Mouse (Mus musculus) limb, embryonic 15.5 days (tissue): ENCODE measurements around the gene Lmod2. TPM values are rescaled to one million over a fixed set of nuclear protein-coding genes. Genes with fewer than 3 reads are reported as not detected.

Source experiments
- ATAC-seq: fragments of 200-750 bp; cut with Nextera tagmentation; 2 replicates; pipeline ENCODE4 v1.8.0; 2017; ENCODE audit warnings: low read depth, moderate TSS enrichment; ENCODE audit not compliant: insufficient number of reproducible peaks, low FRiP score, low TSS enrichment
- H3K27ac ChIP-seq: fragments of 300-500 bp; sonication (generic); 2 replicates; pipeline ENCODE4 v1.5.1; 2015; ENCODE audit warnings: moderate library complexity, mild to moderate bottlenecking, inconsistent platforms
- H3K27me3 ChIP-seq: fragments of 300-500 bp; sonication (generic); 2 replicates; pipeline ENCODE4 v1.6.1; 2015; ENCODE audit warnings: inconsistent platforms
- H3K36me3 ChIP-seq: fragments of 300-500 bp; sonication (generic); 2 replicates; pipeline ENCODE4 v1.6.1; 2015; ENCODE audit warnings: inconsistent platforms
- H3K4me1 ChIP-seq: fragments of 300-500 bp; sonication (generic); 2 replicates; pipeline ENCODE4 v1.6.1; 2015; ENCODE audit warnings: inconsistent platforms
- H3K4me2 ChIP-seq: fragments of 300-500 bp; sonication (generic); 2 replicates; pipeline ENCODE4 v1.6.1; 2015; ENCODE audit warnings: mild to moderate bottlenecking, inconsistent platforms
- H3K4me3 ChIP-seq: fragments of 300-500 bp; sonication (generic); 2 replicates; pipeline ENCODE4 v1.5.1; 2015; ENCODE audit warnings: mild to moderate bottlenecking, inconsistent platforms
- H3K9ac ChIP-seq: fragments of 300-500 bp; sonication (generic); 2 replicates; pipeline ENCODE4 v1.6.1; 2015; ENCODE audit warnings: inconsistent platforms
- H3K9me3 ChIP-seq: fragments of 300-500 bp; sonication (generic); 2 replicates; pipeline ENCODE4 v1.6.1; 2016; ENCODE audit warnings: inconsistent platforms
- whole genome bisulfite sequencing: fragments of 180-500 bp; shearing (Covaris S2); methylation state at CpG from one replicate; pipeline ENCODE4 v1.1.7; 2015; 5-methylcytosine and 5-hydroxymethylcytosine counted together
- polyA plus RNA-seq: library from polyadenylated mRNA; unstranded; fragments of >200 nt; fragmentation: Nextera tagmentation; extraction: Ambion mirVana; gene quantifications from 2 replicates; pipeline ENCODE4 v1.2.1, GENCODE M21; 2015

Lmod2 gene
- polyA plus RNA-seq, 1 experiment from 2014 or later: 2.3 TPM

DNA sequence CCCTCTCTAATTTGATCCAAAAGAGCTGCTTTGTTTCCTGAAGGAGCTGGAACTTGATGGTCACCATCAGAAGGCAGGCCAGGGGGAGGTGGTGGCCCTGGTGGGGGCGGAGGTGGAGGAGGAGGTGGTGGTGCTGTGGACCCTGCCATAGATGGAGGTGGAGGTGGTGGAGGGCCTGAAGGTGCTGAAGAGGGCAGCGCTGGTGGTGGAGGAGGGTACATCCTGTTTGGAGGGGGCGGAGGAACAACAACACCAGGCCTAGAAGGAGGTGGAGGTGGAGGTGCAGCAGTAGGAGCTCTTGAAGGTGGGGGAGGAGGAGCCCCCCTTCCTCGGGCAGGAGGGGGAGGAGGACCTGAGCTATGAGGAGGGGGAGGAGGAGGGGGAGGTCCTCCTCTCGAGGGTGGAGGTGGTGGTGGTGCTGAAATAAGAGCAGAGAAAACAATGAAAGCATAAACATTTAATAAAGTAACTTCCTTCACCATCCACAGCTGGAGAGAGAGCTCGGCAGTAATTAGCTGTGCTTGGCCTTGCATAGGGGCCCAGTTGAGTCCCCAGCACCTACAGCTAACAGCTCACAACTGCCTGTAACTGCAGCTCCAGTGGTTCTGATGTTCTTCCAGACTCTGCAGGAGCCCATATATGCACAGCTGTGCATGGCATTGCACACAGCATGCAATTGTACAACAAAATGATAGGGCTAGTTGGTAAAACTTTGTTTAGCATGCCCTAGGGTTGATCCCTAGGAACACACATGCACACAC is 21.9 kb downstream of the Lmod2 start:
- H3K4me1 ChIP-seq: no peaks in the 10 kb centered on the region
- no peak overlapping the region for H3K4me2 ChIP-seq
- H3K36me3 ChIP-seq: peaks cover 49% of the 10 kb centered on the region
- no peak overlapping the region for H3K9ac ChIP-seq
- no peak overlapping the region for H3K27ac ChIP-seq
- H3K9me3 ChIP-seq: no peaks in the 10 kb centered on the region
- WGBS: 47% methylated on average over 6 of the region's 6 CpGs
- no peak overlapping the region for H3K4me3 ChIP-seq
- no peaks in the 10 kb centered on the region for H3K27me3 ChIP-seq
- no peak for ATAC-seq

DNA sequence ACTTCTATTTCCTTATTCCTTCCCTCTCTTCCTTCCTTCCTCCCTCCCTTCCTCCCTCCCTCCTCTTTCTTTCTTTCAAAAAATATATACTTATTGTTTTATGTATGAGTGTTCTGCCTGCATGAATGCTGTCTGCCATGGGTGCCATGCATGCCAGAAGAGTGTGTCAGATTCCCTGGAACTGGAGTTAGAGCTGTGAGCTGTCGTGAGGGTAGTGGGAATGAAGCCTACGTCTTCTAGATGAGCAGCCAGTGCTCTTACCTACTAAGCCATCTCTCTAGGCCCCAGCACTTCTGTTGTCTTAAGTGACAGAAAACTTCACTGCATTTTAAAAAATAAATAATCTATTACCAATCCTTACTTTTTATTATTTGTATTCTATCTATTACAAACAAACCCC is 23.4 kb downstream of the Lmod2 start:
- no peaks in the 10 kb centered on the region for H3K27me3 ChIP-seq

DNA sequence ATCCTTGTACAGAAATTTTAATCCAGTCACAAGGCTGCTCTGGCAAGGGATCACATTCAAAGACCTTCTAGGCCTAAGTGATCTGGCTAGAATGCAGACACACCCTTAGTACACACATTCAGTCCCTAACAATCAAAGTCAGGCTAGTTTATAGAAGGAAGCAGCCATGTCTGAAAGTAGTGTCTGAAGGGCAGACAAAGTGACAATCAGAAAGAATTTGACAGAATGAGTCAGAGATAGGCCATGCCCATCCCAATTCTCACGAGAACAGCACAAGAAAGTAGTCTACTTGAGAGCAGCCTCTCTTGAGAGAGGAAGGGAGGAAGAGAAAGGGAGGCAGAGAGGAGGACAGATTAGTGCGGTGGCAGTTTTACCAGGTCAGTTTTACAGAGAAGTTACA is 24.5 kb downstream of the Lmod2 start:
- 83% methylated on average over 2 of the region's 2 CpGs for WGBS
- Histone ChIP-seq H3K9me3 (no peaks in the 10 kb centered on the region), H3K9ac (no peak overlapping the region), H3K4me3 (no peak overlapping the region), H3K27ac (no peak overlapping the region), H3K36me3 (peaks cover 40% of the 10 kb centered on the region), H3K27me3 (no peaks in the 10 kb centered on the region), H3K4me2 (no peak overlapping the region), H3K4me1 (no peaks in the 10 kb centered on the region)
- ATAC-seq: no peak

More for the DNA sequence above, 23.4 kb downstream of the Lmod2 start:
- Histone ChIP-seq H3K9me3 (no peaks in the 10 kb centered on the region), H3K36me3 (peaks cover 44% of the 10 kb centered on the region), H3K4me3 (no peak overlapping the region), H3K4me2 (no peak overlapping the region), H3K27ac (no peak overlapping the region), H3K4me1 (no peaks in the 10 kb centered on the region), H3K9ac (no peak overlapping the region)
- WGBS: 87% methylated on average over 2 of the region's 2 CpGs
- no peak for ATAC-seq

DNA sequence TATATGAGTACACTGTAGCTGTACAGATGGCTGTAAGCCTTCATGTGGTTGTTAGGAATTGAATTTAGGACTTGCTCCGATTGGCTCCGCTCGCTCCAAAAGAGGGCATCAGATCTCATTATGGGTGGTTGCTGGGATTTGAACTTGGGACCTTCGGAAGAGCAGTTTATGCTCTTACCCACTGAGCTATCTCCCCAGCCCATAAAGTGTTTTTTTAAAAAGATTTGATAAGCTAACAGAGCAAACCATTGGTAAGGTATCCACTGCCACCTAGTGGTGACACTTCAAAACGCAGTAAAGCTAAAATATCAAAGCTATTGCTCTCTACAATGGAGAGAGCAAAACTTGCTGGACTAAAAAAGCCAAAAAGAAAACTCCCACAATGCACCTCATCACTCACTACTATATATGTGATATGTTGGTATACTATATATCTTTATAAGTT is 30.0 kb downstream of the Lmod2 start:
- no peak overlapping the region for H3K4me2 ChIP-seq
- H3K9ac ChIP-seq: no peak overlapping the region
- no peaks in the 10 kb centered on the region for H3K9me3 ChIP-seq
- H3K4me3 ChIP-seq: no peak overlapping the region
- no peaks in the 10 kb centered on the region for H3K4me1 ChIP-seq
- H3K27me3 ChIP-seq: no peaks in the 10 kb centered on the region
- ATAC-seq: no peak
- WGBS: 70% methylated on average over 5 of the region's 5 CpGs
- no peak overlapping the region for H3K27ac ChIP-seq
- peaks cover 15% of the 10 kb centered on the region for H3K36me3 ChIP-seq

DNA sequence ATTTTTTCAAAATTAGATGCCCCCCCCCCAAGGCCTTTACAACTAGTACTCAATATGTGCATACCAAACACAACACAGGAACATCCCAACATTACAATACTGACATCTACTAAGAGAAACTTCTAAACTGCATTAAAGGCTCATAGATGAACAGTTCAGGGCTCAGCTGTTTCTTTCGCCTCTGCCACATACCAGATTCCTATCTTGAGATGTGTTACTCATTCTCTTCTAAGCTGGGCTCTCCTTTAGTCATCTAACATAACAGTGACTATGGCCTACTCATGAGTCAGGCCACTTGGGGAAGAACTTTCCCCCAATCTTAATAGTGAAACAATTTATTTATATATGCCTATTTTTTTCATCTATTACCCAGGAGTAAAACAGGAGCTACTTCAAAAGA is 30.9 kb downstream of the Lmod2 start:
- Histone ChIP-seq H3K36me3 (peaks cover 17% of the 10 kb centered on the region), H3K4me2 (no peak overlapping the region), H3K9me3 (no peaks in the 10 kb centered on the region), H3K9ac (no peak overlapping the region), H3K4me3 (no peak overlapping the region), H3K4me1 (no peaks in the 10 kb centered on the region), H3K27me3 (no peaks in the 10 kb centered on the region), H3K27ac (no peak overlapping the region)
- no peak for ATAC-seq
- WGBS: 80% methylated on average over 1 of the region's 1 CpGs

DNA sequence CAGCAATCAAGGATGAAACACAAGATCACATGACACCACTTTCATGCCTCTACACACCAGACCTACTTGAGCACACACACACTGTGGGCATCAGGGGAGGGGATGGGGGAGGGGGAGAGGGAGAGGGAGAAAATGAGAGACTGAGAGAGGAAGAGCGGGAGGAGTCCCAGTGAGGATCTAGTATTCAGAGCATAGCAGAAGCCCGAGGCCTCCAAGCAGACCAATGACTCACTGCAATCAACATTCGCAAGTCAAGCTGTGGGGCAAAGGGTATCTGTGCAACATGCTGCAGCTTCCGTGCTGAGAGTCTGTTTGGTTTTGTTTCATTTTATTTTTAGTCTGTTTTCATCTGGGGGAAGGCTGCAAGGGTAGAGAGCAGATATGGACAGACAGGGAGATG is 34.5 kb downstream of the Lmod2 start:
- ATAC-seq: no peak
- Histone ChIP-seq H3K9me3 (no peaks in the 10 kb centered on the region), H3K27ac (no peak overlapping the region), H3K9ac (no peak overlapping the region), H3K4me3 (no peak overlapping the region), H3K27me3 (no peaks in the 10 kb centered on the region), H3K36me3 (peaks cover 8% of the 10 kb centered on the region), H3K4me2 (no peak overlapping the region), H3K4me1 (no peaks in the 10 kb centered on the region)
- WGBS: 79% methylated on average over 4 of the region's 4 CpGs

DNA sequence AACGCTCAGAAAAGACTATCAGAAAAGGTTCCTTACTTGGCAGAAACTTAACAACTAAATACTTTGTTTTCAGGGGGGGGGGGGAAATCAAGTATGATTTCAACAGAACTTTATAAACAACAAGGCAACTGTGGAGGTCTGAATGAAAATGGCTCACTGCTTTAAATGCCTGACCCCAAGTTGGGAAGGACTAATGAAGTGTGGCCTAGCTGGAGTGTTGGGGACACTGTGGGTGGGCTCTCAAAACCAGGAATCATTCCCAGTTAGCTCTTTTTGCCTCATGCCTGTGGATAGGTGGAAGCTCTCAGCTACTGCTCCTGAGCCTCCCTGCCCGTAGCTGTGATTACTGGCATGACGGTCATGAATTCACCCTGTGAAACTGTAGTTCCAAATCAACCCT is 36.5 kb downstream of the Lmod2 start:
- Histone ChIP-seq H3K4me2 (no peak overlapping the region), H3K27me3 (no peaks in the 10 kb centered on the region), H3K4me3 (no peak overlapping the region), H3K36me3 (peaks cover 11% of the 10 kb centered on the region), H3K4me1 (no peaks in the 10 kb centered on the region), H3K9ac (no peak overlapping the region), H3K9me3 (no peaks in the 10 kb centered on the region), H3K27ac (no peak overlapping the region)
- 80% methylated on average over 3 of the region's 3 CpGs for WGBS
- no peak for ATAC-seq

DNA sequence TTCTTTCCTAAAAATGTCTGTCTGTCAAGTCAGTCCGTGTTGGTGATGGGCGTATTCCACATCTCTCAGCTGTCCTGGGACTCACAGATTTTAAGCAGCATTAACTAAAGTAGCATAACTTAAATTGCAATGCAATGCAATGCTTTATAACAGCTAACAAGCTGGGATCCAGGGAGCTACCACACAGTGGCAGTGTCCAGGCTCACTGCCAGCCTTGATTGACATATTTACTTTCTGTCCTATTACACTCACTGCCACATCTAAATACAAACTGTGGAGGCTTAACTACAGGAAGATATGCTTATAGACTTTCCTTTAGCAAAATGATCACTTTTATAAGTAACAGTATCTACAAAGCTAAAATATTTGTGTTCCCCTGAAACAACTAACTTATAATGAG is 38.3 kb downstream of the Lmod2 start:
- Histone ChIP-seq H3K27ac (no peak overlapping the region), H3K9me3 (no peaks in the 10 kb centered on the region), H3K36me3 (peaks cover 11% of the 10 kb centered on the region), H3K4me2 (no peak overlapping the region), H3K27me3 (no peaks in the 10 kb centered on the region), H3K9ac (no peak overlapping the region), H3K4me3 (no peak overlapping the region), H3K4me1 (no peaks in the 10 kb centered on the region)
- 92% methylated on average over 2 of the region's 2 CpGs for WGBS
- no peak for ATAC-seq

DNA sequence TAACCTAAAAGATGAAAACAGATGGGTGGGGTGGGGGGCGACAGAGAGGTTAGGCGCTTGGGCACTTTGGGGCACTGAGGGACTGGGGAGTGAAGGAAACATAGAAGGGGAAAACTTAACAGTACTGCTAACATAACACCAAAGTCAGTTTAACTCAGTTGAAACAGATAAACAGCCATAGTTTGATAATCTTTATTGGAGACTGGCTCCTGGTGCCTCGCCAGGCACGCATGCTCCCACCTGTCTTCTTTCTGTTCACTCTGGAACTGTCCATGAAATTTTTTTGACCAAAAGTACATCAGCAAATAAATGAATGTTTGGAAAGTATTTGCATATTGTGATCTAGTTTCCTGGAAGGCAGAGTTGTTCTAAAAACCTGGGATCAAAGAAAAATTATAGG is 43.7 kb downstream of the Lmod2 start:
- Histone ChIP-seq H3K4me3 (no peak overlapping the region), H3K9me3 (no peaks in the 10 kb centered on the region), H3K9ac (no peak overlapping the region), H3K27ac (no peak overlapping the region), H3K4me2 (no peak overlapping the region), H3K27me3 (no peaks in the 10 kb centered on the region), H3K4me1 (no peaks in the 10 kb centered on the region), H3K36me3 (0 out of 2 replicates have a peak, but pooled peaks cover 3% of the 10 kb centered on the region)
- 85% methylated on average over 4 of the region's 4 CpGs for WGBS
- ATAC-seq: no peak

DNA sequence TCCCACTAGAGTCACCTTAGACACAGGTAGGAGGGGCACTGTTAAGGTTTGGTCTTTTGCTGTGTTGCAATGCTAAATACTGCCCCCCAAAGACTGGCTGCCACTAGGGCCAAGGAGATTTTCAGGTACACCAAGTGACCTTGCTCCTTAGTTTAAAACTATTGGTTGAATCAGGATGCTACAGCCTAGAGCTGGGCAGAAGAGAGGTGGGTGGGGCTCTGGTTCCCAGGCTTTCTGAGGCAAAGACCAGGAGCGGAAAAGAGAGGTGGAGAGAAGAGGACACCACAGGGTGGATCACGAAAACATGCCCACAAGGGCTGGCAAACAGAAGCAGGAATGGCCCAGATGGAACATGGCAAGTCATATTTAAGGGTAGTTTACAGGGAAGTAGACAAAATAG is 44.6 kb downstream of the Lmod2 start:
- WGBS: 83% methylated on average over 2 of the region's 2 CpGs
- Histone ChIP-seq H3K27me3 (no peaks in the 10 kb centered on the region), H3K9ac (no peak overlapping the region)

DNA sequence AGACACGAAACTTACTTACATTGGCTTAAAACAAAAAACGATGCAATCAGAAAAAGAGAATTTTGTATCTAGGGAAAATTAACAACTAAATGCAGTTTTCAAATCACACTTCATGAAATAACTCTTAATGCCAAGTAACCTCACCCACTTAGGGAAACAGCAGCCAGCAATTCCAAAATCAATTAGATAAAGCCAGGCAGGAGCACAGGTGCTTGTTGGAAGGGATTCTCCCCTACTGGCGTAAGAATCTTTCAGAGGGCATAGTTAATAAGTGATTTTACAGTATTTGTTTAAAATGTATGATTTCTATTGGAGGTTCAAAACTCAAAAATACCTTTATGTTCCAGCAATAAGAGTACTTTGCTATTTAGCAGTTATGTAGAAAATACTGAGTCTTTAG is 45.4 kb downstream of the Lmod2 start:
- Histone ChIP-seq H3K4me2 (no peak overlapping the region), H3K27ac (no peak overlapping the region), H3K27me3 (no peaks in the 10 kb centered on the region), H3K4me1 (no peaks in the 10 kb centered on the region), H3K9me3 (no peaks in the 10 kb centered on the region), H3K9ac (no peak overlapping the region), H3K4me3 (no peak overlapping the region), H3K36me3 (no peaks in the 10 kb centered on the region)
- WGBS: 94% methylated on average over 3 of the region's 3 CpGs
- no peak for ATAC-seq

More for the DNA sequence above, 44.6 kb downstream of the Lmod2 start:
- Histone ChIP-seq H3K9me3 (no peaks in the 10 kb centered on the region), H3K4me1 (no peaks in the 10 kb centered on the region), H3K4me3 (no peak overlapping the region), H3K27ac (no peak overlapping the region), H3K36me3 (0 out of 2 replicates have a peak, but pooled peaks cover 1% of the 10 kb centered on the region), H3K4me2 (no peak overlapping the region)
- no peak for ATAC-seq

DNA sequence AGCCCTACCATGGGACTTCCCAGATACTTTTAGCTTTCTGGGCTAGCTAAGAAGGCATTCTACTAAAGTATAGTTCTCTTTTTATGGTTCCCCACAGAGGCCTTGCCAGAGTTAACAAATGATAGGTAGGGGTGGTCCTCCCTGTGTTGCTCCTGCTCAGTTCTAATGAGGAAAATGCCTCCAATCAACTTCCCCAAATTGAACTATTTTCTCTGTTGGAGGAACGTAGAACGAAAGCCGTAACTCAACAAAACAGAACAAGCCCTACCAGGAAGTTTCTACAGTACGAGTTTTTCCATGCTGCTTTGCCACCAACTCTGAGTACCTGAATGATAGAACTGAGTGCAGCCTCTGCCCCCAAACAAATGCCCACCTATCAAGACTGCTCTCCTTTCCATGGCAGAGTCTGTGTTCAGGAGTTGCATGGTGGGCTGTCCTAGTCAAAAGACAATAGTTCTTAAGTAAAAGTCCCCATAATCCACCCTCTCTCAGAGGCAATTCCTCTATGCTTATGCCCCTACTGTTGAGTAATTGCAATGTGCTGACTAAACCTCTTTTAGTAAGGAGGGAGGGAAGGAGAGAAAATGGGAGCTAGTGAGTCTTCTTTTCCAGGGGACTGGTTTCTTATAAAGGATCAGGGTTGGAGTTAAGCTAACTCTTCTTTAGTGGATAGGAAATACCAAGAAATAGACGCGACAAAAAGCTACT is 47.9 kb downstream of the Lmod2 start:
- Histone ChIP-seq H3K4me2 (no peak overlapping the region), H3K27me3 (no peaks in the 10 kb centered on the region), H3K9me3 (no peaks in the 10 kb centered on the region), H3K4me3 (no peak overlapping the region), H3K36me3 (no peaks in the 10 kb centered on the region), H3K4me1 (no peaks in the 10 kb centered on the region), H3K9ac (no peak overlapping the region), H3K27ac (no peak overlapping the region)
- WGBS: 83% methylated on average over 6 of the region's 6 CpGs
- ATAC-seq: no peak
